Mouse (Mus musculus): Measurements from ENCODE around the gene Spock2. TPM values are rescaled to one million over a fixed set of nuclear protein-coding genes. Genes with fewer than 3 reads are reported as not detected.
"Not testable (repeated sequence)": the region's sequence is repeated elsewhere in the genome, so short reads cannot be mapped to it uniquely, and the experiment has no call there.

Spock2 gene
- polyA plus RNA-seq, 1 experiment from 2014 or later = 2.0 TPM

- WGBS = 93% methylated on average over 1 of the region's 1 CpGs
- Histone ChIP-seq H3K36me3 (no peaks in the 10 kb centered on the region), H3K9me3 (replicated peaks) (no peaks in the 10 kb centered on the region), H3K4me3 (no peak overlapping the region), H3K27ac (no peak overlapping the region), H3K4me1 (no peaks in the 10 kb centered on the region), H3K27me3 (ENCODE audit: low read depth, poor library complexity, severe bottlenecking) (no peaks in the 10 kb centered on the region)
- no peak for DNase-seq (ENCODE audit: low spot score)
These were observed 58.9 kb downstream of the Spock2 start for GRCm38 (mm10) chr10:60164869-60165268.

GRCm38 (mm10) chr10:60166068-60166467, 60.0 kb downstream of the Spock2 start:
- Histone ChIP-seq H3K9me3 (replicated peaks) (no peaks in the 10 kb centered on the region), H3K4me1 (0 out of 2 replicates have a peak, but pooled peaks cover 4% of the 10 kb centered on the region), H3K4me3 (no peak overlapping the region), H3K36me3 (no peaks in the 10 kb centered on the region), H3K27me3 (ENCODE audit: low read depth, poor library complexity, severe bottlenecking) (no peaks in the 10 kb centered on the region), H3K27ac (no peak overlapping the region)
- no peak for DNase-seq (ENCODE audit: low spot score)
- 43% methylated on average over 3 of the region's 3 CpGs for WGBS

GRCm38 (mm10) chr10:60168306-60168705, 62.3 kb downstream of the Spock2 start:
- no peak for DNase-seq (ENCODE audit: low spot score)
- Histone ChIP-seq H3K27ac (no peak overlapping the region), H3K4me1 (0 out of 2 replicates have a peak, but pooled peaks cover 4% of the 10 kb centered on the region), H3K4me3 (no peak overlapping the region), H3K27me3 (ENCODE audit: low read depth, poor library complexity, severe bottlenecking) (no peaks in the 10 kb centered on the region), H3K36me3 (no peaks in the 10 kb centered on the region), H3K9me3 (replicated peaks) (no peaks in the 10 kb centered on the region)
- 69% methylated on average over 2 of the region's 2 CpGs for WGBS

- 69% methylated on average over 3 of the region's 3 CpGs for WGBS
- H3K27me3 ChIP-seq (ENCODE audit: low read depth, poor library complexity, severe bottlenecking) = no peaks in the 10 kb centered on the region
These were observed 62.9 kb downstream of the Spock2 start for GRCm38 (mm10) chr10:60168960-60169359.

GRCm38 (mm10) chr10:60170326-60171089, 64.5 kb downstream of the Spock2 start:
- 69% methylated on average over 10 of the region's 10 CpGs for WGBS
- H3K4me1 ChIP-seq = 0 out of 2 replicates have a peak, but pooled peaks cover 4% of the 10 kb centered on the region
- DNase-seq (ENCODE audit: low spot score) = no peak
- no peaks in the 10 kb centered on the region for H3K27me3 ChIP-seq (ENCODE audit: low read depth, poor library complexity, severe bottlenecking)
- H3K4me3 ChIP-seq = no peak overlapping the region
- H3K27ac ChIP-seq = no peak overlapping the region
- no peaks in the 10 kb centered on the region for H3K9me3 ChIP-seq (replicated peaks)
- no peaks in the 10 kb centered on the region for H3K36me3 ChIP-seq

More at GRCm38 (mm10) chr10:60168960-60169359, 62.9 kb downstream of the Spock2 start:
- Histone ChIP-seq H3K9me3 (replicated peaks) (no peaks in the 10 kb centered on the region), H3K36me3 (no peaks in the 10 kb centered on the region), H3K27ac (no peak overlapping the region), H3K4me1 (0 out of 2 replicates have a peak, but pooled peaks cover 4% of the 10 kb centered on the region), H3K4me3 (no peak overlapping the region)
- no peak for DNase-seq (ENCODE audit: low spot score)

GRCm38 (mm10) chr10:60171368-60171767, 65.3 kb downstream of the Spock2 start:
- H3K36me3 ChIP-seq = no peaks in the 10 kb centered on the region
- H3K27me3 ChIP-seq (ENCODE audit: low read depth, poor library complexity, severe bottlenecking) = no peaks in the 10 kb centered on the region
- DNase-seq (ENCODE audit: low spot score) = no peak
- 98% methylated on average over 5 of the region's 5 CpGs for WGBS
- 0 out of 2 replicates have a peak, but pooled peaks cover 4% of the 10 kb centered on the region for H3K4me1 ChIP-seq
- no peaks in the 10 kb centered on the region for H3K9me3 ChIP-seq (replicated peaks)
- H3K4me3 ChIP-seq = no peak overlapping the region
- H3K27ac ChIP-seq = no peak overlapping the region

- no peak for DNase-seq (ENCODE audit: low spot score)
- Histone ChIP-seq H3K9me3 (replicated peaks) (no peaks in the 10 kb centered on the region), H3K27me3 (ENCODE audit: low read depth, poor library complexity, severe bottlenecking) (no peaks in the 10 kb centered on the region), H3K4me3 (no peak overlapping the region), H3K36me3 (no peaks in the 10 kb centered on the region), H3K4me1 (0 out of 2 replicates have a peak, but pooled peaks cover 4% of the 10 kb centered on the region), H3K27ac (no peak overlapping the region)
- 86% methylated on average over 4 of the region's 4 CpGs for WGBS
These were observed 66.3 kb downstream of the Spock2 start for GRCm38 (mm10) chr10:60172306-60172705.

GRCm38 (mm10) chr10:60173035-60173434, 67.0 kb downstream of the Spock2 start:
- H3K27ac ChIP-seq = no peak overlapping the region
- no peaks in the 10 kb centered on the region for H3K27me3 ChIP-seq (ENCODE audit: low read depth, poor library complexity, severe bottlenecking)
- no peaks in the 10 kb centered on the region for H3K36me3 ChIP-seq
- H3K4me1 ChIP-seq = 0 out of 2 replicates have a peak, but pooled peaks cover 4% of the 10 kb centered on the region
- DNase-seq (ENCODE audit: low spot score) = no peak
- H3K4me3 ChIP-seq = no peak overlapping the region
- 84% methylated on average over 10 of the region's 10 CpGs for WGBS
- no peaks in the 10 kb centered on the region for H3K9me3 ChIP-seq (replicated peaks)

GRCm38 (mm10) chr10:60174506-60174905, 68.5 kb downstream of the Spock2 start:
- no peaks in the 10 kb centered on the region for H3K36me3 ChIP-seq
- H3K4me3 ChIP-seq = no peak overlapping the region
- 0 out of 2 replicates have a peak, but pooled peaks cover 4% of the 10 kb centered on the region for H3K4me1 ChIP-seq
- no peak overlapping the region for H3K27ac ChIP-seq
- no peak for DNase-seq (ENCODE audit: low spot score)
- H3K27me3 ChIP-seq (ENCODE audit: low read depth, poor library complexity, severe bottlenecking) = no peaks in the 10 kb centered on the region
- WGBS = 72% methylated on average over 3 of the region's 3 CpGs
- H3K9me3 ChIP-seq (replicated peaks) = no peaks in the 10 kb centered on the region

- not testable (repeated sequence) for H3K27me3 ChIP-seq (ENCODE audit: low read depth, poor library complexity, severe bottlenecking); H3K9me3 ChIP-seq (replicated peaks); H3K27ac ChIP-seq; H3K36me3 ChIP-seq; DNase-seq (ENCODE audit: low spot score); H3K4me1 ChIP-seq; H3K4me3 ChIP-seq
- WGBS = 93% methylated on average over 9 of the region's 9 CpGs
These were observed 69.3 kb downstream of the Spock2 start for GRCm38 (mm10) chr10:60175306-60175705.

Small RNA genes lying within 50 kb of the gene (microRNA-seq; reads per million reads assigned to microRNA genes)
- not detected for gene Mir6906

Other genes starting within 250 kb of the Spock2 start
- 25.8 and 28.2 TPM in 2 replicates for gene Dnajb12, start 226.7 kb upstream of the Spock2 start, polyA plus RNA-seq (2016; fragmentation: Nextera tagmentation; extraction: Ambion mirVana)
- 30.3 and 58.7 TPM in 2 replicates for gene Ddit4, start 154.4 kb upstream of the Spock2 start, polyA plus RNA-seq (2016; fragmentation: Nextera tagmentation; extraction: Ambion mirVana)
- gene Ascc1, start 103.4 kb upstream of the Spock2 start, polyA plus RNA-seq (2016; fragmentation: Nextera tagmentation; extraction: Ambion mirVana) = 32.1 and 36.5 TPM in 2 replicates
- gene Anapc16, start 103.1 kb upstream of the Spock2 start, polyA plus RNA-seq (2016; fragmentation: Nextera tagmentation; extraction: Ambion mirVana) = 103 and 111 TPM in 2 replicates
- 1.4 and 2.0 TPM in 2 replicates for gene Chst3, start 113.0 kb downstream of the Spock2 start, polyA plus RNA-seq (2016; fragmentation: Nextera tagmentation; extraction: Ambion mirVana)
- 36.2 and 41.0 TPM in 2 replicates for gene Psap, start 171.4 kb downstream of the Spock2 start, polyA plus RNA-seq (2016; fragmentation: Nextera tagmentation; extraction: Ambion mirVana)
- gene Vsir, start 240.6 kb downstream of the Spock2 start, polyA plus RNA-seq (2016; fragmentation: Nextera tagmentation; extraction: Ambion mirVana) = 1.1 and 2.0 TPM in 2 replicates

Data from limb, embryonic 10.5 days (tissue).